ENCODE assay signal across 10 mouse cellular contexts in genomic region chr10:24458667-24459066, GRCm38 (mm10).
DNase-seq lines count a peak whose midpoint lies in the region; ATAC-seq and TF ChIP-seq lines count a peak whose summit lies in the region.
"Had no signal": no experiment of that assay in that cellular context is flagged by ENCODE, and none has a peak within 500 bp of the region (broad histone marks: within the 10 kb centered on the region; RNA-seq: fewer than 3 reads in every experiment).

No protein-coding gene starts in this region.

- H3K4me2 ChIP-seq in kidney, embryonic 15.5 days: no peak overlapping the region
- H3K4me2 ChIP-seq in heart, postnatal 0 days (ENCODE audit: low read depth, low read length): no peak overlapping the region

- TF ChIP-seq EP300 in heart, postnatal 0 days (IDR thresholded peaks at IDR 0.05; ENCODE audit: low read depth): no peak

- H3K27ac ChIP-seq in kidney, embryonic 15.5 days: no peak overlapping the region
- H3K27ac ChIP-seq in heart, postnatal 0 days (ENCODE audit: low read depth): peak overlapping the region; percentile 27
- no peak overlapping the region for H3K27ac ChIP-seq in gastrocnemius, adult 2 months
- H3K27ac ChIP-seq: midbrain, embryonic 10.5 days had no signal

- 0 out of 2 replicates have a peak, but pooled peaks have one; percentile 25 for ATAC-seq in kidney, embryonic 15.5 days (replicated peaks; ENCODE audit: low FRiP score)
- ATAC-seq in heart, postnatal 0 days (ENCODE audit: insufficient read depth, low read depth): peak; percentile 75

- no peaks in the 10 kb centered on the region for H3K36me3 ChIP-seq in kidney, embryonic 15.5 days
- H3K36me3 ChIP-seq in heart, postnatal 0 days (replicated peaks; ENCODE audit: control insufficient read depth, insufficient read depth, low read length): no peaks in the 10 kb centered on the region
- H3K36me3 ChIP-seq: midbrain, embryonic 10.5 days had no signal

- TF ChIP-seq CTCF in heart, postnatal 0 days (IDR thresholded peaks at IDR 0.05; ENCODE audit: low read depth): no peak
- no peak for TF ChIP-seq CTCF in gastrocnemius, adult 2 months (IDR thresholded peaks at IDR 0.05)

- WGBS in kidney, embryonic 15.5 days: 65% methylated on average over 2 of the region's 2 CpGs
- 36% methylated on average over 2 of the region's 2 CpGs for WGBS in heart, postnatal 0 days

- no peak for DNase-seq in kidney, postnatal 36 days
- DNase-seq in embryo, embryonic 10.5 days (ENCODE audit: low spot score): peak; percentile 33
- DNase-seq in heart, postnatal 0 days (ENCODE audit: low spot score): peak; percentile 52
- peak; percentile 56 for DNase-seq in retina, postnatal 1 day
- no peak for DNase-seq in frontal cortex, postnatal 14 days (ENCODE audit: low spot score in 2 of 2)
- DNase-seq in gastrocnemius, adult 2 months: no peak
- DNase-seq in left cerebral cortex, adult 9 months (ENCODE audit: low spot score in 2 of 2): no peak
- DNase-seq: kidney, postnatal 14 days had no signal

- no peak overlapping the region for H3K9ac ChIP-seq in kidney, embryonic 15.5 days
- no peak overlapping the region for H3K9ac ChIP-seq in heart, postnatal 0 days (replicated peaks; ENCODE audit: low read depth, low read length)

- no peak overlapping the region for H3K4me3 ChIP-seq in kidney, embryonic 15.5 days (replicated peaks)
- no peak overlapping the region for H3K4me3 ChIP-seq in heart, postnatal 0 days (ENCODE audit: low read depth, low read length)
- no peak overlapping the region for H3K4me3 ChIP-seq in gastrocnemius, adult 2 months
- H3K4me3 ChIP-seq: midbrain, embryonic 10.5 days had no signal

- H3K4me1 ChIP-seq in kidney, embryonic 15.5 days: no peaks in the 10 kb centered on the region
- H3K4me1 ChIP-seq in heart, postnatal 0 days (ENCODE audit: control insufficient read depth, insufficient read depth): 0 out of 2 replicates have a peak, but pooled peaks cover 4% of the 10 kb centered on the region
- H3K4me1 ChIP-seq: midbrain, embryonic 10.5 days had no signal

- intact Hi-C loops in gastrocnemius, adult 2 months (cut with DNase I): no loop called here

- peaks cover 3% of the 10 kb centered on the region; the same call in 1 of the 2 replicates for H3K9me3 ChIP-seq in kidney, embryonic 15.5 days (replicated peaks)
- no peaks in the 10 kb centered on the region; the same call in 1 of the 2 replicates for H3K9me3 ChIP-seq in heart, postnatal 0 days (replicated peaks; ENCODE audit: control insufficient read depth, low read length)
- H3K9me3 ChIP-seq: midbrain, embryonic 10.5 days had no signal

- H3K27me3 ChIP-seq in kidney, embryonic 15.5 days: no peaks in the 10 kb centered on the region
- no peaks in the 10 kb centered on the region for H3K27me3 ChIP-seq in heart, postnatal 0 days (ENCODE audit: control insufficient read depth, insufficient read depth, low read length)

Comparison
In these comparisons a context has a peak if more than half of its experiments do, and no peak if none do; other contexts are left out.
1. DNase-seq: peak in embryo, embryonic 10.5 days (single experiment), heart, postnatal 0 days (single experiment) and retina, postnatal 1 day (single experiment); none in kidney, postnatal 36 days (0 of 2), frontal cortex, postnatal 14 days (0 of 2), gastrocnemius, adult 2 months (single experiment) and left cerebral cortex, adult 9 months (0 of 2).